Mouse (Mus musculus): ENCODE measurements around the gene Gm29094. TPM values are rescaled to one million over a fixed set of nuclear protein-coding genes. Genes with fewer than 3 reads are reported as not detected.
"Not testable (repeated sequence)": the region's sequence is repeated elsewhere in the genome, so short reads cannot be mapped to it uniquely, and the experiment has no call there.

Gm29094 gene
- polyA plus RNA-seq (2011; ENCODE audit: insufficient read length, low read depth, missing spikeins) = not detected in 2 replicates

DNA sequence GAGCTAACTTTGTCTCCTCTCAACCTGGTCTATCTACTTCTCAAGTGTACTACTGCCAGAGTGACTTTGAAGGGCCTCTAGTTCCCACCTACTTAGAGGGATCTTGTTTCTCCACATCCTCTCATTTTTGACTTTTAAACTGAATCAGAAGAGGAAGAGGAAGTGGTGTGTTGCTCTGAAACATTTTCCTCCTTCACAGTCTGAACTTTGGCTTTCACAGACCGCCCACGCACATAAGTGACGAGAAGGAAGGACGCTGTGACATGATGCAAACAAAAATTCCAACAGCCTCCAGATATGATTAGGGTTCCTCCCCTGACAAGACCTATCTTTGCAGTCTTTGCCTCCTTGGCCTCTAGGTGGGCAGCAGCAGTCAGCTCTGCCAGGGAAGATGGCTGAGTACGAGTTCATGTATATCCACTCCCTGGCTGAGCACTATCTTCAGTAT, at the start of gene Gm29094, which contains the start of gene Bcl2a1b:
Gene Gm29094, plus strand, starts transcription at position 411 of the 448 bp plus-strand sequence.
Gene Bcl2a1b, plus strand, starts transcription at position 241 of the 448 bp plus-strand sequence.
- H3K4me1 ChIP-seq (ENCODE audit: control insufficient read depth, insufficient read depth, low read length); H3K4me3 ChIP-seq (ENCODE audit: insufficient read depth, low read length); H3K27ac ChIP-seq (ENCODE audit: insufficient read depth, low read length): not testable (repeated sequence)

DNA sequence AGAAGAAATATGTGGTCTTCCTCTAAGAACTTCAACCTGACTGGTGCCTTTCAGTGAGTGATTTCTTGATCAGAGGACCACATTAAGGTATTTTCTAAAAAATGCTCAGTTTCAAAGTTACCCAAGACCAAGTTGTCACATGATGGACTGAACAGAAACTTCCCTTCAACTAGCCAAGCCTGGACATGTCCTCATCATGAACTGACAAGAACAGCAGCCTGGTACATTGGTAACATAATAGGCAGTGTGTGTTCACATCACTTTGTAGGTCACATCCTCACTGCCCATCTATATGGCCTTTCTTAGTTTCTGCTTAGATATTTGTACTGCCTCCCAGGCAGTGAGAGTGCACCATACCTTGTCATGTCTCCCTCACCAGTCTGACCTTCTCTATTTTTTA, 26.6 kb upstream of the Gm29094 start:
- not testable (repeated sequence) for H3K4me1 ChIP-seq (ENCODE audit: control insufficient read depth, insufficient read depth, low read length); H3K27ac ChIP-seq (ENCODE audit: insufficient read depth, low read length); H3K4me3 ChIP-seq (ENCODE audit: insufficient read depth, low read length)

DNA sequence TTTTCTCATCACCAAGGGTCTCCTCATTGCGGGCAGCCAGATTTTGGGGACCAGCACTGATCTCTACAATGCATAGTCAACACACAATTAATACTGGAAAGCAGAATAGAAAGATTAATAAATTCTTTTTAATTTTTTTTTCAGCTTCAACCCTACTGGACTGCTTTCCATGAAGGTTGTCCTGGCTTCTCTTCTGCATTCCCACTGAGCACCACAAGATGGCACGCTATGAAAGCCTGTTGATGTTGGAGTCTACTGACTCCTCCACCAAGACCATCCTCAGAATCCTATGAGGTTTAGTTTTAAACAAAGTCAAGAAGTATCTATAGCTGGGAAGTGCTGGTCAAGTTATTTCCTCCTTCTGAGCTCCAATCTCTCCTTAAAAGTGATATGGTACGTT, 20.3 kb upstream of the Gm29094 start:
- not testable (repeated sequence) for H3K27ac ChIP-seq (ENCODE audit: insufficient read depth, low read length); H3K4me3 ChIP-seq (ENCODE audit: insufficient read depth, low read length)

DNA sequence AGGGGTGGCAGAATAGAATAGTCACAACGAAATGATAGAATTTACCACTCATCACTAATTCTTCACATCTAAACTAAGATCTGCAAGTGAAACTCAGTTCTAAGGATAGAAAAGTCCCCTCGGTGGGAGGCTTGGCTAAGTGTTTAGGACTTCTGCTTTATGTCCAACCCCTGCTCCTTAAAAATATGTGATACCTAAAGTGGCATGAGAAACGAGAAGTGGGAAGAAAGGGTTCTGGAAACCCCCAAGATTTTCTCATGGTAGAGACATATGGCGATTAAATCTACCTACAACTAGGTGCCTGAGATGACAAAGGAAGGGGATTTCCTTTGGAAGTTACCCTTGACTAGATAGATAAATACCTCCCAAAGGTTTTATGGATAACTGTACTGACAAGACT, 19.7 kb upstream of the Gm29094 start:
- H3K4me3 ChIP-seq (ENCODE audit: insufficient read depth, low read length); H3K27ac ChIP-seq (ENCODE audit: insufficient read depth, low read length); H3K4me1 ChIP-seq (ENCODE audit: control insufficient read depth, insufficient read depth, low read length): not testable (repeated sequence)

More for the DNA sequence above, 20.3 kb upstream of the Gm29094 start:
- not testable (repeated sequence) for H3K4me1 ChIP-seq (ENCODE audit: control insufficient read depth, insufficient read depth, low read length)

DNA sequence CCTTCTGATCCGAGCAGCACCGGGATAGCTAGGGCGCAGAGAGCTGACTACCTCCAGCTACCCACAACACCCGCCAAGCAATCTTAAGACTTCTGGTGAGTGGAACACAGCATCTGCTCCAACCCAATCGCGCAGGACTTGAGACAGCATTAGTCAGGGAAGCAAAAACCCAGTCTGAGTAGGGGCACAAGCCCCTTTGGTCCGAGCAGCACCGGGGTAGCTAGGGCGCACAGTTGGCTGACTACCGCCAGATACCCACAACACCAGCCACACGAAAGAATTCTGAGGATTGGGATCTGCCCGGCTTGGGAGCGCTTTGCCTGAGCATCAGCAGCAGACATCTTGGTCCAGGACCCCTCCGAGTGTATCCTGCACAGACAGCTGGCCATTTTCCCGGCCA, 12.2 kb upstream of the Gm29094 start:
- not testable (repeated sequence) for H3K27ac ChIP-seq (ENCODE audit: insufficient read depth, low read length); H3K4me3 ChIP-seq (ENCODE audit: insufficient read depth, low read length)

DNA sequence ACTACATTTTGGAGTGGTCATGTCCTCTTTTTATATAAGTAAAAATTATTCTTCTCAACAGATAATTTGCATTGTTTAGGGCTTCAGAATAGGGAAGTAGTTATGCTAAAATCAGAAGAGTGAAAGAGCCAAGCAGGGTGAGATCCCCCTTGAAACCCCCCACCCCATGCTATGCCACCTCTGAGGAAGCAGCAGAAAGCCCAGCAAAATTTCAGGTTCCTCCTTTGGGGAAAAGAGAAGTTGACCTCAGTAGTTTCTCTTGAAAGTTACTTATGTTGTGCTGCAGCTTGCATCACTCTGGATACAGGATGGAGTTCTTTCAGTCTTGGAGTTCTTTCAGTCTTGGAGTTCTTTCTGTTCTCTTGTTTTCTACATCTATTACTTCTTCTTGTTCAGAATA, 3.7 kb upstream of the Gm29094 start:
- H3K27ac ChIP-seq (ENCODE audit: insufficient read depth, low read length); H3K4me3 ChIP-seq (ENCODE audit: insufficient read depth, low read length); H3K4me1 ChIP-seq (ENCODE audit: control insufficient read depth, insufficient read depth, low read length): not testable (repeated sequence)

More for the DNA sequence above, 12.2 kb upstream of the Gm29094 start:
- H3K4me1 ChIP-seq (ENCODE audit: control insufficient read depth, insufficient read depth, low read length) = not testable (repeated sequence)

DNA sequence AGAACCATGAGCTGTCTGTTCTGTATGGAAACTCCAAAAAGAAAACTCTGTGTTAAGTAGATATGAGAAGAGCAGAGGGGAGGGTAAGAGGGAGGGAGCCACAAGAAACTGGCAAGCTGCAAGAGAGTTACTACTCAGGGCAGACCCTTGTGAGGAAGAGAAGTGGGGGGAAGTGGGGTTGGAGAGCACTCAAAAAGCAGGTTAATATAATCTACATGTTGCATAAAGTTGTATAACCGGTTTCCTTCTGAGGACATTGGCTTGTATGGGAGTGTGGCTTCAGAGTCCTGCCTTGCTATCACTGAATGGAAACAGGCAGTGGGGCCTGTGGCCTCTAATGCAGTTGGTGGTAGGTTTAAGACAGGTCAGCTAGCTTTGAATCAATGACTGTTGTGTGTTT, 1.7 kb upstream of the Gm29094 start:
- not testable (repeated sequence) for H3K4me1 ChIP-seq (ENCODE audit: control insufficient read depth, insufficient read depth, low read length); H3K27ac ChIP-seq (ENCODE audit: insufficient read depth, low read length); H3K4me3 ChIP-seq (ENCODE audit: insufficient read depth, low read length)

DNA sequence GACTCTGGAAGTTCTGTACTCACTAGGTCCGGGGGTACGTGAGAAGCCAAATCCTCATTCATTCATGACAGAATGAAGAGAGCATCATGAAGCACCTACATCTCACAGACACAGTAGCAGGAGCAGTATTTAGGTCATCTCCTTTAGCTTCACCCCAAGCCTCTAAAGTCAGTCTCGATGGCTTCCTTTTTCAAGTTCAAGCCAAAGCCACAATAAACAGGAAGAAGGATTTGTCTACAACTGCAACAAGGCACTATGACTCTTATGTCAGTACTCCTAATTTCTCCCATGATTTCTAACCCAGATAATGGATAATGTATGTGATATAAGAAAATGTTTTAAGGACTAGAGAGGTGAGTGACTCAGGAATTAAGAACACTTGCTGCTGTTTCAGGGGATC, 830 bp upstream of the Gm29094 start:
- not testable (repeated sequence) for H3K27ac ChIP-seq (ENCODE audit: insufficient read depth, low read length); H3K4me1 ChIP-seq (ENCODE audit: control insufficient read depth, insufficient read depth, low read length); H3K4me3 ChIP-seq (ENCODE audit: insufficient read depth, low read length)

DNA sequence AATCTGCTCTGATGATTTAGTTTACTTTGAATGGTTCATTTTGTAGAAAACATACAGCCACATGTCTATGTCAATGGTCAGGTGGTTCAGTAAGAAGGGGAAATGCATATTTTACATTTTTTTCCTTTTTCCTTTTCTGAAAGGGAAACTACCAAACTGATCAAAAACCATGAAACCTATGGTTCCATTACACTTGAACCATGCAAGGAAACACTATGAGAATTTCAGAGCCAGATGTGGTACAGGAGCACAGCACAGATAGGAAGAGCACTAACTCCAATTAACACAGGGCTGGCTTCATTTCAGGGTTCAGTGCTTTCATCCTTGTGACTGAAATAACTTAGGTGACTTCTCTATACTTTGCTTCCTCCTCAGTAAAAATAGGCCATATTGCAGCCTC, 3.1 kb downstream of the Gm29094 start:
- H3K4me3 ChIP-seq (ENCODE audit: insufficient read depth, low read length); H3K4me1 ChIP-seq (ENCODE audit: control insufficient read depth, insufficient read depth, low read length): not testable (repeated sequence)

DNA sequence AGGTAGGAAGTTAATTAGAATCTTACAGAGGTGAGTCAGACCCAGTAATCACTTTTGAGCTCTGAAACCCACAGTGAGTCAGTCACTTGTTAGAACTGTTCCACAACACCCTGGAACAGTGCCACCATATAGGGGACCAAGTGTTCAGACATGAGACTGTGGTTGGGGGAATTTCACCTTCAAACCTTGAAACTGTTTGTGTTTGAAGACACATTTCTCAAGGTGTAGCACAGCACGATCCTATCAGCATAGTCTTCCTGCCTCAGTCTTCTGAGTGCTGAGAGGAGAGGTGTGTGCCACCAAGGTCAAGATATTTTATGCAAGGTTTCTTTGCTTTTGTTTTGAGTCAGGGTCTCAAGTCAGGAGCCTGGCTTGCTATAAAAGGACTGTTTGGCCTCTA, 9.8 kb downstream of the Gm29094 start:
- not testable (repeated sequence) for H3K4me3 ChIP-seq (ENCODE audit: insufficient read depth, low read length); H3K4me1 ChIP-seq (ENCODE audit: control insufficient read depth, insufficient read depth, low read length); H3K27ac ChIP-seq (ENCODE audit: insufficient read depth, low read length)

More for the DNA sequence above, 3.1 kb downstream of the Gm29094 start:
- H3K27ac ChIP-seq (ENCODE audit: insufficient read depth, low read length) = not testable (repeated sequence)

DNA sequence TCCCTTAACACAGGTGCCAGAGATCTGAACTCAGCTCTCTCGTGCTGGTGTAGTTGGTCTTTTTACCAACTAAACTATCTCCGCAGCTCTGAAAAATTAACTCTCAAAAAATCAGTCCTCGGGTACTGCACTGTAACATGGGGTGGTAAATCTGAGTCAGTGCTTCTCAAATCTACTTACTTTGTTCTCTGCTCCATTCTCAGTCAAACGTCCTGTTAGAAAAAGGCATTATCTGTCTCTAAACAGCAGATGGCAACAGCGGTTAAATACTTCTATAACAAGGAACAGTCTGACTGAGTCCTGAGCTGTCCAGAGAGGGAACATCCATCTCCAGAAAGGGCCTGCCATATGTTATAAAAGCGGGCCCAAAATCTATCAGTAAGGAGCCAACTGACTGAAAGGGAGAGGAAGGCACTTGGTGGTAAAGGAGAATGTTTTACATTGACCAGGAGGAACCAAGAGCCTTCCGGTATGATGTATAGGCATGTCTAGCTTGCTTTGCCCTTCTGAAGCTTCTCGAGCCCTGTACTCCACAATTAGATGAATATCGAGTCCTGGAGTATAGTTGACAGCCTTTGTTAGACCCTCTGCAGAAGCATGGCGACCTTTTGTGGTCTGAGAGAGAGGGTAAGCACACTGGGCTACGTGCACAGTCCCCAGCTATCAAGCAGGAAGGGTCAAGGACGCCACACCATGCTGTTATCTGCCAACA, 11.3 kb downstream of the Gm29094 start, which contains the start of gene Mthfs:
Gene Mthfs, plus strand, starts transcription at position 324 of the 712 bp plus-strand sequence.
- H3K27ac ChIP-seq (ENCODE audit: insufficient read depth, low read length) = peak within 1 kb of the TSS; percentile 83

DNA sequence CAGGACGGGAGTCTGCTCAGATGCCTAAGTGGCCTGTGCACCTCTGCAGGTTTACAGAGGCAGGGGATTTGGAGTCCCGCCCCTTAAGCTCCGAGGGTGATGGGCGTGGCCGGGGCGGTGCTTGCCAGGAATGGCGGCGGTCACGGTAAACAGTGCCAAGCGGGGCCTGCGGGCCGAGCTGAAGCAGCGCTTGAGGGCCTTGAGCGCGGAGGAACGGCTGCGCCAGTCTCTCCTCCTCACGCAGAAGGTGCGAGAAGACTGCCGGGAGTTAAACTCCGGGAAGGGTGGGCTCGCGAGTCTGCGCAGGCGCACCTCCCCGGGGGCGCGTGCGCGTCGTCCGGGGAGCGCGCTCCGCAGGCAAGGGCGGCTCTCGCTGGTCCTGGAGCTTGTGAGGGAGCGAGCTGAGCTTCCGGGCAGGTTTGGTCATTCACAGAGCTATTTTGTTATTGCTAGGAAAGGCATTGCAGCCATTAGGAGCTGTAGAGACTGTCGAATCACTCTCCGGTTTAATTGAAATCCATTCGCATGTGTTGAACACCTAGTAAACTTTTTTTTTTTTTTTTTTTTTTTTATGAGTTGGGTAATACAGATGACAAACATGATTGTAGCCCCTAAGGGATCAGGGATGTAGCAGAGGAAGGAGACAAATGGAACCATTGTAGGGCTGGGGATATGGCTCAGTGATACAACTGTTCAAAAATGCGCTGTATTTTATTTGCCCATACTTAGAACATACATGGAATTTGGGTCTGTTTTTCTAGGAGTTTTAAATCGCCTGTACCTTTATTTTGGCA, 12.1 kb downstream of the Gm29094 start:
- H3K4me3 ChIP-seq (ENCODE audit: insufficient read depth, low read length) = peak overlapping the region; percentile 36
- H3K4me1 ChIP-seq (ENCODE audit: control insufficient read depth, insufficient read depth, low read length) = not testable (repeated sequence)
- peak overlapping the region; percentile 83 for H3K27ac ChIP-seq (ENCODE audit: insufficient read depth, low read length)

More for the DNA sequence above, 11.3 kb downstream of the Gm29094 start, which contains the start of gene Mthfs:
- H3K4me1 ChIP-seq (ENCODE audit: control insufficient read depth, insufficient read depth, low read length) = not testable (repeated sequence)
- peak within 1 kb of the TSS; percentile 36 for H3K4me3 ChIP-seq (ENCODE audit: insufficient read depth, low read length)

DNA sequence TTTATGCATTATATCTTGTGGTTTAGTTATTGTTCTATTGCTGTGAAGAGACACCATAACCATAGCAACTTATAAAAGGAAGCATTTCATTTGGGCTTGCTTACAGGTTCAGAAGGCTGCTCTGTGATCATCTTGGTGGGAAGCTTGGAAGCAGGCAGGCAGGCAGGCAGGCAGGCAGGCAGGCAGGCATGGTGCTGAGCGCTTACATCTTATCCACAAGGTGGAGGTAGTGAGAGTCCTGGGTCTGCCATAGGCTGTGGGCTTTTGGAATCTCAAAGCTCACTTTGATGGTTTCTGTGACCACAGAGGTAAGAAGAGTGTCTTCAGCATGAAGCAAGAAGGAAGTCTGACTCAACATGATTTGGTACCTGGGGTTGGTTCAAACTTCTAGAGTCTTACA, 13.2 kb downstream of the Gm29094 start:
- not testable (repeated sequence) for H3K4me3 ChIP-seq (ENCODE audit: insufficient read depth, low read length); H3K4me1 ChIP-seq (ENCODE audit: control insufficient read depth, insufficient read depth, low read length); H3K27ac ChIP-seq (ENCODE audit: insufficient read depth, low read length)

DNA sequence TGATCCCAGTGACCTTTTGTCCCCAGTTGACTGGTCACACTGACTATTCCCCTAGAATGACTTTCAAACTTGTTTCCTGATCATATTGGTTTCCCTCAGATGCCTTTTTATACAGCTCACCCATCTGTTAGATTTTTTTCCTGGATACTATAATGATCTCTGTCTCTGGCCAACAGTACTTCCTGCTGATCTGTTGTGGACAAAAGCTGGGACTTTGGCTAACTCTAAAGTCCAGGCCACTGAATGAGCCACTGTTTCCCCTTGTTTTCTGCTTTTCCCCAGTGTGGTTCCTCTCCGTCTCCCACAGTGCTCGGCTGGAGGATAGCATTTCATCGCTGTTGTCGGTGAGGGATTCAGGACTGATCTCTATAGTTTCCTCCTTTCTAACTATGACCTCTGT, 19.0 kb downstream of the Gm29094 start:
- H3K4me3 ChIP-seq (ENCODE audit: insufficient read depth, low read length); H3K27ac ChIP-seq (ENCODE audit: insufficient read depth, low read length); H3K4me1 ChIP-seq (ENCODE audit: control insufficient read depth, insufficient read depth, low read length): not testable (repeated sequence)

DNA sequence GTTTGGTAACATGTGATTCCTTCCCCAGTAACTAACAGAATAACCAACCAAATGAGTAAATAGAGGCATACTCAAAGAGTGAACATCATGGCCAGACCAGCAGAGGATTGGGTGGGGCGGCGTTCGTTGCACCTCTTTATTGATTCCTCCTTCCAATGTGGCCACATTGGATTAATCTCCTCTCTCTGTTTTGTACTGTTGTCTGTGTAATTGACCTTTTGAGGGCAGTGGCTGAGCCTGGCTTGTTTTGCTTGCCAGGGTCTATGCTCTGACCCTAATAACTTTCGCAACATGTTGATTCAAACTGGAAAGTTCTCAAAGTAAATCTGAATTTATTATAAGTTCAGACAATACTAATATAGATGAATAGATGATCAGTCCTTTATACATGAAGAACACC, 20.5 kb downstream of the Gm29094 start:
- H3K27ac ChIP-seq (ENCODE audit: insufficient read depth, low read length); H3K4me3 ChIP-seq (ENCODE audit: insufficient read depth, low read length); H3K4me1 ChIP-seq (ENCODE audit: control insufficient read depth, insufficient read depth, low read length): not testable (repeated sequence)
